Mouse (Mus musculus) MEL-GATA-1-ER (cell line): ENCODE measurements around the gene Phb2.
A peak's percentile ranks its signal among the peaks of the same experiment; 100 is the strongest.

ENCODE experiments used
- DNase-seq: peaks from one replicate; pipeline ENCODE4 v3.0.0-alpha.2; 2012; ENCODE audit warnings: low read depth; ENCODE audit errors: extremely low read depth

The Phb2 gene

GRCm38 (mm10) chr6:124722876-124723473 is 10.8 kb downstream of the Phb2 start:
- no peak for DNase-seq

GRCm38 (mm10) chr6:124723541-124723940 is 11.4 kb downstream of the Phb2 start:
- DNase-seq: no peak

GRCm38 (mm10) chr6:124724472-124724871 is 12.3 kb downstream of the Phb2 start:
- DNase-seq: no peak

GRCm38 (mm10) chr6:124728621-124729020 is 16.5 kb downstream of the Phb2 start:
- DNase-seq: no peak

- DNase-seq: peak; percentile 71
These were observed 17.9 kb downstream of the Phb2 start for GRCm38 (mm10) chr6:124729850-124730705.

GRCm38 (mm10) chr6:124731038-124731437 is 18.9 kb downstream of the Phb2 start:
- no peak for DNase-seq

GRCm38 (mm10) chr6:124732476-124733370 is 20.6 kb downstream of the Phb2 start:
- DNase-seq: peak; percentile 77

GRCm38 (mm10) chr6:124734417-124734816 is 22.3 kb downstream of the Phb2 start:
- peak; percentile 65 for DNase-seq

- DNase-seq: no peak
These were observed 24.9 kb downstream of the Phb2 start for GRCm38 (mm10) chr6:124737040-124737439.

- DNase-seq: no peak
These were observed 26.4 kb downstream of the Phb2 start, which contains the start of gene Ptpn6 for GRCm38 (mm10) chr6:124738511-124739023. TSS of gene Ptpn6 (minus strand) at chr6:124738714.

GRCm38 (mm10) chr6:124739231-124739796 is 27.2 kb downstream of the Phb2 start:
- DNase-seq: no peak

GRCm38 (mm10) chr6:124740211-124740887 is 28.2 kb downstream of the Phb2 start:
- peak; percentile 49 for DNase-seq

GRCm38 (mm10) chr6:124740888-124741761 is 29.0 kb downstream of the Phb2 start, which contains the start of gene Grcc10:
TSS of gene Grcc10 (minus strand) at chr6:124741374.
- peak; percentile 98 for DNase-seq

GRCm38 (mm10) chr6:124741842-124742241 is 29.7 kb downstream of the Phb2 start:
- DNase-seq: no peak

- no peak for DNase-seq
These were observed 30.8 kb downstream of the Phb2 start for GRCm38 (mm10) chr6:124742839-124743514.

- DNase-seq: no peak
These were observed 31.5 kb downstream of the Phb2 start for GRCm38 (mm10) chr6:124743647-124744046.

GRCm38 (mm10) chr6:124744755-124745321 is 32.7 kb downstream of the Phb2 start:
- no peak for DNase-seq

- peak; percentile 78 for DNase-seq
These were observed 33.6 kb downstream of the Phb2 start for GRCm38 (mm10) chr6:124745490-124746295.
